Mouse (Mus musculus) CH12.LX (cell line): Measurements from ENCODE around the gene Stx1a.

Source experiments
- CTCF ChIP-seq, 2 experiments: IDR thresholded peaks in 1 of 2; conservative IDR thresholded peaks in 1 of 2; 2 replicates each; pipeline ENCODE4 v1.5.1; 2011 to 2012; ENCODE audit warnings: low read depth in 2 of 2, low read length in 2 of 2, improper control_type of control experiment in 1 of 2, inconsistent platforms in 1 of 2, mild to moderate bottlenecking in 1 of 2, moderate library complexity in 1 of 2
- EP300 ChIP-seq: IDR thresholded peaks from 2 replicates; pipeline ENCODE4 v1.6.1; 2011; ENCODE audit warnings: low read length, improper control_type of control experiment
- GABPA ChIP-seq: IDR thresholded peaks from 2 replicates; pipeline ENCODE4 v1.6.1; 2012; ENCODE audit warnings: low read depth, low read length, improper control_type of control experiment, inconsistent platforms; ENCODE audit not compliant: insufficient replicate concordance
- HCFC1 ChIP-seq: IDR thresholded peaks from 2 replicates; pipeline ENCODE4 v1.6.1; 2012; ENCODE audit warnings: low read depth, mild to moderate bottlenecking, inconsistent platforms, low read length, improper control_type of control experiment
- NELFE ChIP-seq: IDR thresholded peaks from 2 replicates; pipeline ENCODE4 v1.6.1; 2011; ENCODE audit warnings: low read depth, low read length, improper control_type of control experiment
- POLR2A ChIP-seq: IDR thresholded peaks from 2 replicates; pipeline ENCODE4 v1.6.1; 2011; ENCODE audit warnings: low read depth, mild to moderate bottlenecking, improper control_type of control experiment, low read length
- RAD21 ChIP-seq: IDR thresholded peaks from 2 replicates; pipeline ENCODE4 v1.6.1; 2011; ENCODE audit warnings: low read depth, mild to moderate bottlenecking, low read length, improper control_type of control experiment, moderate library complexity
- RCOR1 ChIP-seq: conservative IDR thresholded peaks from 2 replicates; pipeline ENCODE4 v1.6.1; 2012; ENCODE audit warnings: low read depth, mild to moderate bottlenecking, inconsistent platforms, low read length, improper control_type of control experiment
- SIN3A ChIP-seq: IDR thresholded peaks from 2 replicates; pipeline ENCODE4 v1.6.1; 2012; ENCODE audit warnings: low read length, improper control_type of control experiment, inconsistent platforms
- SMC3 ChIP-seq: IDR thresholded peaks from 2 replicates; pipeline ENCODE4 v1.6.1; 2011; ENCODE audit warnings: low read depth, low read length, improper control_type of control experiment
- USF1 ChIP-seq: IDR thresholded peaks from 2 replicates; pipeline ENCODE4 v1.6.1; 2014; ENCODE audit warnings: low read depth, mild to moderate bottlenecking, inconsistent platforms, low read length, improper control_type of control experiment
- USF2 ChIP-seq: conservative IDR thresholded peaks from 2 replicates; pipeline ENCODE4 v1.6.1; 2011; ENCODE audit warnings: low read depth, low read length, improper control_type of control experiment
- ZC3H11A ChIP-seq: IDR thresholded peaks from 2 replicates; pipeline ENCODE4 v1.6.1; 2012; ENCODE audit warnings: low read depth, mild to moderate bottlenecking, inconsistent platforms, low read length, improper control_type of control experiment
- ZNF384 ChIP-seq: IDR thresholded peaks from 2 replicates; pipeline ENCODE4 v1.6.1; 2012; ENCODE audit warnings: low read depth, low read length, improper control_type of control experiment, inconsistent platforms

DNA sequence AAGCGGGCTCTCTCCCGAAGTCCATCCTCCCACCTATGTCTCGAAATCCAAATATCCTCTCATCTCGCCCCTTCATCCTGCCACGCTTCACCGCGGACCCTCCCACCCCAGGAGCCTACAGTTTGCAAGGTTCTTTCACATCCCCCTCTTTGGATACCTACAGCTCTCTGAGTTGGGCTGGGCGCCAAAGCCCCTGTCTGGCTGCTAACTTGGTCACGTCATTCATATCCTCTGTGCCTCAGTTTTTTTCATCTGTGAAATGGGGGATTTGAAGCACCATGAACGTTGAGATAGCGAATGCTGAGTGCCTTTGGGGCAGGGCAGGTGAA, 55.2 kb downstream of the Stx1a start:
- TF ChIP-seq RCOR1 (no peak), POLR2A (no peak), ZNF384 (no peak), SMC3 (no peak), USF2 (no peak), NELFE (no peak), EP300 (no peak), CTCF (conservative IDR thresholded peaks at IDR 0.05 in 1 of 2, IDR thresholded peaks at IDR 0.05 in 1 of 2; ENCODE audit: low read depth in 2 of 2, low read length in 2 of 2) (no peak), GABPA (no peak), SIN3A (no peak; the same call in none of the 2 replicates), ZC3H11A (no peak), RAD21 (no peak), HCFC1 (peak; percentile 5; the same call in 1 of the 2 replicates), USF1 (no peak)
